Mouse (Mus musculus): Measurements from ENCODE around the gene Emg1. TPM values are rescaled to one million over a fixed set of nuclear protein-coding genes. Genes with fewer than 3 reads are reported as not detected.

Gene Emg1
- polyA plus RNA-seq, 1 experiment from 2014 or later: 148 TPM

DNA sequence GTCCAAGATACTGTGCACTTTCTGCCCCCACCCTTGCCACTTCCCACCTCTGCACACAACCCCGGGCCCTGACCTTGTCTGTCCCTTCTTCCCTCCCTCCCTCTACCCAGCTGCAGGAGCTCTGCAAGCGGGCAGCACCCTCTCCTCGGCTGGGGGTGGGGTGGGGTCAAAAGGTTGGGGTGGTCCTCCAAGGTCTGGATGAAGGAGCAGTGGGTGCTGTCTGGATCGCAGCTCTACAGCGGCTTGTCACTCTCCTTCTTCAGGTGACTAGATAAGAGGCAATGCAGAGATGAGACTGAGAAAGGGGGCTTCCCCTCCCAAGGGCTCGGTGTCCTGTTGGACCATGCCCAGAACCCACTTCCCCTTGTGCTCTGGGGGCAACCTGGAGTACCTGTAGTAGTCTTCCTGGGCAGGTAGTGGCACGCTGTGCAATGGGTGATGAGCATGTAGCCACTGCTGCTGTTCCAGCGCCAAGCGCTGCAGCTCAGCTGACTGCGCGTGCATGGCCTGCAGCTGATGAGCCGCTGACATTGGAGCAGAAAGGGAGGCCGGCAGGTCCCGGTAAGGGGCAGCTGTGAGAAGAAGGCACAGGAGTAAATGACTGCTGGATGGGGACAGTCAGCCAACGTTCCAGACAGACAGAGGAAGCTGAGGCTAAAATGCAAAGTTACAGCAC, 31.0 kb upstream of the Emg1 start:
- H3K4me2 ChIP-seq: no peak overlapping the region
- no peaks in the 10 kb centered on the region for H3K9me3 ChIP-seq (replicated peaks; ENCODE audit: control insufficient read depth, low read length)
- peaks cover 6% of the 10 kb centered on the region for H3K36me3 ChIP-seq (ENCODE audit: control insufficient read depth, insufficient read depth, low read length)
- 0 out of 2 replicates have a peak overlapping the region, but pooled peaks have one; percentile 22 for H3K9ac ChIP-seq (ENCODE audit: low read depth, low read length)
- no peaks in the 10 kb centered on the region for H3K27me3 ChIP-seq (ENCODE audit: control insufficient read depth, insufficient read depth, low read length)
- ATAC-seq (replicated peaks; ENCODE audit: insufficient number of reproducible peaks, low FRiP score, low TSS enrichment): no peak
- no peak overlapping the region for H3K27ac ChIP-seq (ENCODE audit: low read depth, low read length)
- WGBS (ENCODE audit: insufficient replicate concordance): 83% methylated on average over 15 of the region's 15 CpGs
- no peak overlapping the region for H3K4me3 ChIP-seq (ENCODE audit: low read depth, low read length)
- peaks cover 30% of the 10 kb centered on the region for H3K4me1 ChIP-seq (ENCODE audit: control insufficient read depth, insufficient read depth, low read length)

GRCm38 (mm10) chr6:124741842-124742241, 29.9 kb upstream of the Emg1 start:
- Histone ChIP-seq H3K4me3 (ENCODE audit: low read depth, low read length) (peak overlapping the region; percentile 61), H3K9me3 (replicated peaks; ENCODE audit: control insufficient read depth, low read length) (no peaks in the 10 kb centered on the region), H3K27me3 (ENCODE audit: control insufficient read depth, insufficient read depth, low read length) (no peaks in the 10 kb centered on the region), H3K4me1 (ENCODE audit: control insufficient read depth, insufficient read depth, low read length) (peaks cover 30% of the 10 kb centered on the region), H3K4me2 (peak overlapping the region; percentile 90), H3K27ac (ENCODE audit: low read depth, low read length) (peak overlapping the region; percentile 99), H3K36me3 (ENCODE audit: control insufficient read depth, insufficient read depth, low read length) (peaks cover 3% of the 10 kb centered on the region; the same call in 1 of the 2 replicates), H3K9ac (ENCODE audit: low read depth, low read length) (peak overlapping the region; percentile 92)
- no peak for ATAC-seq (replicated peaks; ENCODE audit: insufficient number of reproducible peaks, low FRiP score, low TSS enrichment)
- WGBS (ENCODE audit: insufficient replicate concordance): 77% methylated on average over 3 of the region's 3 CpGs

- under 1% methylated on average over 41 of the region's 41 CpGs for WGBS (ENCODE audit: insufficient replicate concordance)
Measured at GRCm38 (mm10) chr6:124740888-124741761, 29.1 kb upstream of the Emg1 start, which contains the start of gene Grcc10. TSS of gene Grcc10 (minus strand) at chr6:124741374.

DNA sequence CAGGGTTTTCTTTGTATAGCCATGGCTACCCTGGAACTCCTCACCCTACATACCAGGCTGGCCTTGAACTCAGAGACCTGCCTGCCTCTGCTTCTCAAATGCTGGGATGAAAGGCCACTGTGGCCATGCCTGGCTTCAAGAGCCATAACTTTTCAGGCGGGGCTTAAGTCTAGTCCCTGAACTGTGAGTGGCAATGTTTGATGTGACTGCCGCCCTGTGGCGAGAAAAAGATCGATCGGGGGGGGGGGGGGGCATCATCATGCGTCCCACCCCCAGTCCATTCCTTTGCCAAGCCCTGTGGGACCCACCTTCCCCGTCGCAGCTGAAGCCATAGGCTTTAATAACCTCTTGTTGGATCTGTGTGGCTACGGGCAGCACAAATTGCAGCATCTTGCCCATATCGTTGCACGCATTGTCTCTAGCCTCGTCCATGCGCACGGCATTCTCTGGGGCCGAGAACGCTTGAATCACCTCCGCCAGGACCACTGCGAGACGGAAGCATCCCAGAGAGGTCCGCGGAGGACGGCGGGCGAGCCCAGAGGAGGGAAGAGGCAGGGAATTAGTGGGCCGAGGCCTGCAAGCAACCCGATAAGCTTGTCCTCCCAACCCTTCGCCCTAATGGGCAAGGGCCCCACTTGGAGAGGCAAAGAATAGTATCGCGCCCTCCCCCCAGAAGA, 28.4 kb upstream of the Emg1 start:
- H3K27ac ChIP-seq (ENCODE audit: low read depth, low read length): peak overlapping the region; percentile 99
- peak overlapping the region; percentile 90 for H3K4me2 ChIP-seq
- H3K4me1 ChIP-seq (ENCODE audit: control insufficient read depth, insufficient read depth, low read length): peaks cover 24% of the 10 kb centered on the region
- no peaks in the 10 kb centered on the region for H3K9me3 ChIP-seq (replicated peaks; ENCODE audit: control insufficient read depth, low read length)
- peak; percentile 24 for ATAC-seq (replicated peaks; ENCODE audit: insufficient number of reproducible peaks, low FRiP score, low TSS enrichment)
- under 1% methylated on average over 29 of the region's 29 CpGs for WGBS (ENCODE audit: insufficient replicate concordance)
- peak overlapping the region; percentile 92 for H3K9ac ChIP-seq (ENCODE audit: low read depth, low read length)
- peak overlapping the region; percentile 61 for H3K4me3 ChIP-seq (ENCODE audit: low read depth, low read length)
- peaks cover 3% of the 10 kb centered on the region; the same call in 1 of the 2 replicates for H3K36me3 ChIP-seq (ENCODE audit: control insufficient read depth, insufficient read depth, low read length)
- H3K27me3 ChIP-seq (ENCODE audit: control insufficient read depth, insufficient read depth, low read length): no peaks in the 10 kb centered on the region

More at GRCm38 (mm10) chr6:124740888-124741761, 29.1 kb upstream of the Emg1 start, which contains the start of gene Grcc10:
- H3K9ac ChIP-seq (ENCODE audit: low read depth, low read length): peak within 1 kb of the TSS; percentile 92
- no peaks in the 10 kb centered on the region for H3K9me3 ChIP-seq (replicated peaks; ENCODE audit: control insufficient read depth, low read length)
- H3K4me1 ChIP-seq (ENCODE audit: control insufficient read depth, insufficient read depth, low read length): peaks cover 24% of the 10 kb centered on the region
- H3K36me3 ChIP-seq (ENCODE audit: control insufficient read depth, insufficient read depth, low read length): peaks cover 3% of the 10 kb centered on the region; the same call in 1 of the 2 replicates
- peak within 1 kb of the TSS; percentile 90 for H3K4me2 ChIP-seq
- peak within 1 kb of the TSS; percentile 61 for H3K4me3 ChIP-seq (ENCODE audit: low read depth, low read length)
- H3K27ac ChIP-seq (ENCODE audit: low read depth, low read length): peak within 1 kb of the TSS; percentile 99
- no peaks in the 10 kb centered on the region for H3K27me3 ChIP-seq (ENCODE audit: control insufficient read depth, insufficient read depth, low read length)
- ATAC-seq (replicated peaks; ENCODE audit: insufficient number of reproducible peaks, low FRiP score, low TSS enrichment): peak; percentile 68

DNA sequence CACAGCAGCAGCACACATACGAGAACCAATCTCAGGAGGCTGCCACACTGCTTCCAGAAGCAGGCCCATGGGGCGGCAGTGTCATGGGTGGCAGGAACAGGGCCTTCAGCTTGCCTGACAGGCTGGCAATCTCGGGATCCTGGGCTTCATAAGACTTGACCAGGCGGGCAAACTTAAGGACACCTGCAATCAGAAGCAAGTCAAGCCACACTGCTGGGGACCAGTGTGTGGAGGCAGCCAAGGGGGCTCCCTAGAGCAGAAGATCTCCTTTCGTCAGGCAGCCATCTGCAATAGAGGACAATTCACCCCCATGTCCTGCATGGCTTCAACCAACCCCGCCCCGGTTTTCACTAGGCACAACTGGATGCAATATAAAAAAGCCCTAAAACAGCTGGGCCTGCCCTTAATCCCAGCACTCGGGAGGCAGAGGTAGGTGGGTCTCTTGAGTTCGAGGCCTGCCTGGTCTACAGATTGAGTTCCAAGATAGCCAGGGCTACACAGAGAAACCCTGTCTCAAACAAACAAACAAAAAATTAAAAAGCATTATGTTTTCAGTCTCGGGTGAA, 27.3 kb upstream of the Emg1 start:
- 83% methylated on average over 10 of the region's 10 CpGs for WGBS (ENCODE audit: insufficient replicate concordance)
- H3K4me1 ChIP-seq (ENCODE audit: control insufficient read depth, insufficient read depth, low read length): peaks cover 17% of the 10 kb centered on the region
- H3K36me3 ChIP-seq (ENCODE audit: control insufficient read depth, insufficient read depth, low read length): peaks cover 3% of the 10 kb centered on the region; the same call in 1 of the 2 replicates
- no peak overlapping the region for H3K27ac ChIP-seq (ENCODE audit: low read depth, low read length)
- no peak overlapping the region; the same call in 1 of the 2 replicates for H3K4me2 ChIP-seq
- no peak for ATAC-seq (replicated peaks; ENCODE audit: insufficient number of reproducible peaks, low FRiP score, low TSS enrichment)
- H3K4me3 ChIP-seq (ENCODE audit: low read depth, low read length): no peak overlapping the region
- no peaks in the 10 kb centered on the region for H3K9me3 ChIP-seq (replicated peaks; ENCODE audit: control insufficient read depth, low read length)
- no peak overlapping the region for H3K9ac ChIP-seq (ENCODE audit: low read depth, low read length)
- no peaks in the 10 kb centered on the region for H3K27me3 ChIP-seq (ENCODE audit: control insufficient read depth, insufficient read depth, low read length)

GRCm38 (mm10) chr6:124738511-124739023, 26.6 kb upstream of the Emg1 start, which contains the start of gene Ptpn6:
TSS of gene Ptpn6 (minus strand) at chr6:124738714.
- Histone ChIP-seq H3K27me3 (ENCODE audit: control insufficient read depth, insufficient read depth, low read length) (no peaks in the 10 kb centered on the region), H3K9me3 (replicated peaks; ENCODE audit: control insufficient read depth, low read length) (no peaks in the 10 kb centered on the region), H3K4me3 (ENCODE audit: low read depth, low read length) (no peak within 1 kb of the TSS), H3K27ac (ENCODE audit: low read depth, low read length) (no peak within 1 kb of the TSS), H3K4me1 (ENCODE audit: control insufficient read depth, insufficient read depth, low read length) (peaks cover 17% of the 10 kb centered on the region), H3K36me3 (ENCODE audit: control insufficient read depth, insufficient read depth, low read length) (peaks cover 3% of the 10 kb centered on the region; the same call in 1 of the 2 replicates), H3K4me2 (peak within 1 kb of the TSS; percentile 37), H3K9ac (ENCODE audit: low read depth, low read length) (peak within 1 kb of the TSS; percentile 54; the same call in 1 of the 2 replicates)
- ATAC-seq (replicated peaks; ENCODE audit: insufficient number of reproducible peaks, low FRiP score, low TSS enrichment): no peak
- WGBS (ENCODE audit: insufficient replicate concordance): 31% methylated on average over 15 of the region's 15 CpGs

DNA sequence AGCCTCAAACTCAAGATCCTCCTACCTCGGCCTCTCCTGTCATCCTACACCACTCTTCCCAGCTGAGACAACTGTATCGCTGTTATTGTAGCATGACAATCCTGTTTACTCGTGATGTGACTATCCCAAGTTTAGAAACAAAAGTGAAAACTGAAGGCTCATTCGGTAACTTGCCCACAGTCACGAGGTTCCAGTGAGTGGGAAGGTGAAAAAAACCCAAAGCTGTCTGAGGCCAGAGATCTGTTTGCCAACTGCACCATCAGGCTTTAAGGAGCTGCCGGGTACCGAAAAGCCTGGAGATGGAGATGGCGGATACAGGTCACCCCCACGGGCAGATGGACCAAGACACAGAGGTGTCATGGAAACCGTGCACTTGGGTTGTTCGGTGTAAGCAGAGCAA, 25.1 kb upstream of the Emg1 start:
- H3K9ac ChIP-seq (ENCODE audit: low read depth, low read length): no peak overlapping the region
- no peaks in the 10 kb centered on the region for H3K9me3 ChIP-seq (replicated peaks; ENCODE audit: control insufficient read depth, low read length)
- no peak overlapping the region for H3K27ac ChIP-seq (ENCODE audit: low read depth, low read length)
- no peak overlapping the region for H3K4me2 ChIP-seq
- peaks cover 22% of the 10 kb centered on the region for H3K4me1 ChIP-seq (ENCODE audit: control insufficient read depth, insufficient read depth, low read length)
- H3K36me3 ChIP-seq (ENCODE audit: control insufficient read depth, insufficient read depth, low read length): no peaks in the 10 kb centered on the region; the same call in 1 of the 2 replicates
- no peaks in the 10 kb centered on the region for H3K27me3 ChIP-seq (ENCODE audit: control insufficient read depth, insufficient read depth, low read length)
- H3K4me3 ChIP-seq (ENCODE audit: low read depth, low read length): no peak overlapping the region
- no peak for ATAC-seq (replicated peaks; ENCODE audit: insufficient number of reproducible peaks, low FRiP score, low TSS enrichment)
- 87% methylated on average over 11 of the region's 11 CpGs for WGBS (ENCODE audit: insufficient replicate concordance)

All from heart, embryonic 11.5 days (tissue).